In the genomic region with DNA sequence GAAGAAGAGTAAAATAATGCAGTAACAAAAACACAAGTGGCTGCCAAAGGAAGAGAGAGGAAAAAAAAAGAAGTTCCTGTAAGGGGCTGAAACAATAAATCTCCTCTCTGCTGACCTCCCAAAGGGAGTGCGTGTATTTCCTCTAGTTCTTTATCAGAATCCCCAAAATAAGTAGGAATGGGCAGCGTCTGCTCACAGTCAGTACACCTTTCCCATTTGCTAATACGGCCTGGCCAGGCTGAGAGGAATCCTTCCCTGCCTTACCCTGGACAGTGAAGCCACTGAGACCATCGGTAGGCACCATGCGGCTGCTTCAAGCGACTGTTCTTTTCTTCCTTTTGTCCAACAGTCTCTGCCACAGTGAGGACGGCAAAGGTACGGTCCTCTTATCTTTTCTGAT, we compare ENCODE assay signal across 9 mouse cellular contexts. TPM values are rescaled to one million over a fixed set of nuclear protein-coding genes. Genes with fewer than 3 reads are reported as not detected.
DNase-seq lines count a peak whose midpoint lies in the region; ATAC-seq and TF ChIP-seq lines count a peak whose summit lies in the region.
"Had no signal": no experiment of that assay in that cellular context is flagged by ENCODE, and none has a peak within 500 bp of the region (broad histone marks: within the 10 kb centered on the region; RNA-seq: fewer than 3 reads in every experiment).

A gene (plus strand): TSS at position 130 of the 400 bp plus-strand sequence.

- no peak for ATAC-seq in lung, embryonic 14.5 days (ENCODE audit: insufficient read depth)
- no peak for ATAC-seq in hindbrain, embryonic 16.5 days
- 0 out of 2 replicates have a peak, but pooled peaks have one; percentile 21 for ATAC-seq in megakaryocyte, adult 5-6 weeks (ENCODE audit: poor library complexity, severe bottlenecking)

- H3K9ac ChIP-seq in lung, embryonic 14.5 days = peak within 1 kb of the TSS; percentile 34; the same call in 1 of the 2 replicates
- no peak within 1 kb of the TSS for H3K9ac ChIP-seq in hindbrain, embryonic 16.5 days (ENCODE audit: low read depth, low read length)

- no peaks in the 10 kb centered on the region for H3K27me3 ChIP-seq in lung, embryonic 14.5 days (ENCODE audit: insufficient read depth, low read length)
- H3K27me3 ChIP-seq in hindbrain, embryonic 16.5 days (replicated peaks; ENCODE audit: control insufficient read depth, insufficient read depth, low read length) = no peaks in the 10 kb centered on the region

- peak within 1 kb of the TSS; percentile 43 for H3K4me2 ChIP-seq in lung, embryonic 14.5 days
- no peak within 1 kb of the TSS for H3K4me2 ChIP-seq in hindbrain, embryonic 16.5 days (ENCODE audit: low read length)

- TF ChIP-seq CTCF in lung, embryonic 14.5 days (IDR thresholded peaks at IDR 0.05; ENCODE audit: low read depth) = no peak

- no peaks in the 10 kb centered on the region for H3K9me3 ChIP-seq in lung, embryonic 14.5 days (ENCODE audit: low read depth, low read length)
- no peaks in the 10 kb centered on the region for H3K9me3 ChIP-seq in hindbrain, embryonic 16.5 days (ENCODE audit: control insufficient read depth, low read length)
- H3K9me3 ChIP-seq: G1E had no signal

- peak within 1 kb of the TSS; percentile 26 for H3K4me3 ChIP-seq in lung, embryonic 14.5 days (ENCODE audit: low read depth, low read length)
- H3K4me3 ChIP-seq in hindbrain, embryonic 16.5 days (ENCODE audit: low read length) = 0 out of 2 replicates have a peak within 1 kb of the TSS, but pooled peaks have one; percentile 6

- DNase-seq in lung, embryonic 14.5 days = peak; percentile 17
- DNase-seq in lung, postnatal 36 days = no peak
- no peak for DNase-seq in gastrocnemius, postnatal 4 days (ENCODE audit: low spot score in 2 of 2)
- DNase-seq in layer of hippocampus, adult 8-10 months (ENCODE audit: low spot score in 2 of 2) = no peak
- no peak for DNase-seq in urinary bladder, postnatal 25 days (ENCODE audit: low spot score)
- DNase-seq in left cerebral cortex, postnatal 36 days (ENCODE audit: low spot score in 2 of 2) = no peak

- 46% methylated on average over 8 of the region's 8 CpGs for WGBS in lung, embryonic 14.5 days
- 69% methylated on average over 8 of the region's 8 CpGs for WGBS in hindbrain, embryonic 16.5 days

- intact Hi-C loops in left cerebral cortex, postnatal 36 days (cut with DNase I) = no loop called here

- no peaks in the 10 kb centered on the region for H3K4me1 ChIP-seq in lung, embryonic 14.5 days (ENCODE audit: insufficient read depth)
- no peaks in the 10 kb centered on the region for H3K4me1 ChIP-seq in hindbrain, embryonic 16.5 days (ENCODE audit: control insufficient read depth, insufficient read depth, low read depth, low read length)

- peak within 1 kb of the TSS; percentile 63; the same call in 1 of the 2 replicates for H3K27ac ChIP-seq in lung, embryonic 14.5 days (ENCODE audit: low read depth)
- H3K27ac ChIP-seq in hindbrain, embryonic 16.5 days (ENCODE audit: low read depth, low read length) = 0 out of 2 replicates have a peak within 1 kb of the TSS, but pooled peaks have one; percentile 51

- no peaks in the 10 kb centered on the region for H3K36me3 ChIP-seq in lung, embryonic 14.5 days (ENCODE audit: insufficient read depth)
- H3K36me3 ChIP-seq in hindbrain, embryonic 16.5 days (ENCODE audit: control insufficient read depth, insufficient read depth, low read length) = no peaks in the 10 kb centered on the region
- H3K36me3 ChIP-seq: G1E had no signal

RNA-seq across cellular contexts. Expression of the gene that starts here (rescaled TPM):
- 68.9 and 72.5 TPM in 2 replicates for polyA plus RNA-seq in lung, embryonic 14.5 days (2014; fragmentation: Nextera tagmentation; extraction: Ambion mirVana)
- 10 to 100 TPM; 26.3 to 27.4 TPM for total RNA-seq in gastrocnemius, postnatal 4 days (2021)
- polyA plus RNA-seq in hindbrain, embryonic 16.5 days (2015; fragmentation: Nextera tagmentation; extraction: Ambion mirVana) = 12.4 and 13.0 TPM in 2 replicates
- not detected in 2 replicates for total RNA-seq in megakaryocyte, adult 5-6 weeks (2015)
- not detected in 2 replicates for total RNA-seq in megakaryocyte, adult 5-6 weeks (2017)
- total RNA-seq in layer of hippocampus, adult 8-10 months (2022) = 1 to 10 TPM; 5.2 to 8.6 (median 7.3) TPM
- total RNA-seq in left cerebral cortex, postnatal 36 days (2021) = 1 to 10 TPM; 8.0 to 8.9 TPM
- polyA plus RNA-seq: G1E had no signal

Comparison
In these comparisons a context has a peak if more than half of its experiments do, and no peak if none do; other contexts are left out.
1. RNA of the gene that starts here (total RNA-seq): 26.3 to 27.4 TPM in gastrocnemius, postnatal 4 days, 8.0 to 8.9 TPM in left cerebral cortex, postnatal 36 days and 5.2 to 8.6 TPM in layer of hippocampus, adult 8-10 months; not detected in megakaryocyte, adult 5-6 weeks; every median in the first group is over 4 times any median in the second.
2. Peak in ATAC-seq in megakaryocyte, adult 5-6 weeks; RNA of the gene not detected or under 1 TPM.